Mouse (Mus musculus): ENCODE measurements around the gene Mbl1. TPM values are rescaled to one million over a fixed set of nuclear protein-coding genes. Genes with fewer than 3 reads are reported as not detected.

Mbl1 gene
- polyA plus RNA-seq, 1 experiment = not detected

DNA sequence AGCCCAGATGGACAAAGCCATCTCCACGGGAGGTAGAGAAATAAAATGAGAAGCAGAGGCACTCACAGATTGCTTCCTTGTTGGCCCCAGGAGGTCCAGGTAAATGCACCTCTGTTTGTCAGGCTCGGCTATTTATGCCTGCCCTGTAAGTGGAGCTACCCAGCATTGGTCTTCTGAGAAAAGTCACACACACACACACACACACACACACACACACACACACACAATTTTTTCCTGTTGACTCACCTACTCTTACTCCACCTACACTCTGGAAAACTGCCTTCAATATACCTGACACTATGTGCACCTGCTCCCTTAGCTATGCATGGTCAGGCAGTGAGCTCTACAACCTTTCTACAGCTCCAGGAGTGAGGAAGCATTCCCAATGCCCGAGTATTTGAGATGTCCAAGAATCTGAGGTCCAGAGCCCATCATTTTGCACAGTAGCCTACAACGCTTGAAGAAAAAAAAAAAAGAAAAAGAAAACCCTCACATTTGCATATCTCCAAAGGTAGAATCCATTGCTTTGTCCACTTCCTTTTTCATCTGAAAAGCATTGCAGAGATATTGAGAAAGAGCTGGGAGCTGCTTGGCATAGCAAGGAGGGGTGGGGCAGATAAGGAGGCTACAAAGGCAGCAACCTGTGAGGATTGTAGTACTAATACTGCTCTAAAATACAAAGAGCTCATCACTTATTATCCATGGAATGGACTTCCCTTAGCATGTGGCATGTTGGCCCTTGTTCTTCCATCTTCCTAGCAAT lies 34.0 kb downstream of the Mbl1 start, which contains the start of gene Sftpd:
TSS of gene Sftpd (minus strand) at position 91 of the 763 bp plus-strand sequence.
- Histone ChIP-seq H3K4me3 (ENCODE audit: low read depth, low read length) (no peak within 1 kb of the TSS), H3K27me3 (ENCODE audit: control insufficient read depth, insufficient read depth, low read length) (no peaks in the 10 kb centered on the region), H3K4me1 (ENCODE audit: control insufficient read depth, insufficient read depth, insufficient read length, low read length) (no peaks in the 10 kb centered on the region), H3K27ac (ENCODE audit: insufficient read depth, low read depth, low read length) (no peak within 1 kb of the TSS), H3K36me3 (ENCODE audit: control insufficient read depth, insufficient read depth, low read length) (no peaks in the 10 kb centered on the region)
- no peak for TF ChIP-seq CTCF (IDR thresholded peaks at IDR 0.05; ENCODE audit: extremely low read depth, insufficient read length, insufficient replicate concordance, low read depth, low read length)
- no peak for TF ChIP-seq POLR2A (IDR thresholded peaks at IDR 0.05; ENCODE audit: low read depth, low read length)
- 51% methylated on average over 4 of the region's 4 CpGs for WGBS

DNA sequence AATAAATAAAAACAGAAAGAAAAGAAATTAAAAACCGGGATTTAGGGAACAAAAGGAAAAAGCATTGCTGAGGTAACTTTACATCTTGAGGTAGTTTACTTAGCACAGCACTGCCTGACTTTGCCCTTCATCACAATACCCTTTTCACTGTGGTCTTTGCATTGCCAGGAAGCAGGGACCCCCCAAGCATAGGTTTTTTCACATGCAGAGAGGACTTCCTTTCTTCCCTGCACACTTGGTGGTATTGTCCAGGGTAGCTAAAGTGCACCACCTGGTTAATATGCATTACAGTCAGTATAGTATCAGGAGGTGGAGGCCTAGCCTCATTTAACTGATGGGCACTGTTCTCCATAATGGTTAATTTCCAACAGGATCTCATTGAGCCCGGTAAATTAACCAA lies 38.2 kb downstream of the Mbl1 start:
- WGBS = 82% methylated on average over 2 of the region's 2 CpGs
- Histone ChIP-seq H3K27ac (ENCODE audit: insufficient read depth, low read depth, low read length) (no peak overlapping the region), H3K4me3 (ENCODE audit: low read depth, low read length) (no peak overlapping the region), H3K36me3 (ENCODE audit: control insufficient read depth, insufficient read depth, low read length) (no peaks in the 10 kb centered on the region), H3K4me1 (ENCODE audit: control insufficient read depth, insufficient read depth, insufficient read length, low read length) (no peaks in the 10 kb centered on the region), H3K27me3 (ENCODE audit: control insufficient read depth, insufficient read depth, low read length) (no peaks in the 10 kb centered on the region)
- TF ChIP-seq POLR2A (IDR thresholded peaks at IDR 0.05; ENCODE audit: low read depth, low read length) = no peak
- no peak for TF ChIP-seq CTCF (IDR thresholded peaks at IDR 0.05; ENCODE audit: extremely low read depth, insufficient read length, insufficient replicate concordance, low read depth, low read length)

GRCm38 (mm10) chr14:41198037-41198730 lies 46.9 kb downstream of the Mbl1 start:
- Histone ChIP-seq H3K27ac (ENCODE audit: insufficient read depth, low read depth, low read length) (no peak overlapping the region), H3K4me1 (ENCODE audit: control insufficient read depth, insufficient read depth, insufficient read length, low read length) (no peaks in the 10 kb centered on the region), H3K4me3 (ENCODE audit: low read depth, low read length) (no peak overlapping the region), H3K27me3 (ENCODE audit: control insufficient read depth, insufficient read depth, low read length) (no peaks in the 10 kb centered on the region), H3K36me3 (ENCODE audit: control insufficient read depth, insufficient read depth, low read length) (no peaks in the 10 kb centered on the region)
- TF ChIP-seq CTCF (IDR thresholded peaks at IDR 0.05; ENCODE audit: extremely low read depth, insufficient read length, insufficient replicate concordance, low read depth, low read length) = no peak
- TF ChIP-seq POLR2A (IDR thresholded peaks at IDR 0.05; ENCODE audit: low read depth, low read length) = no peak
- WGBS = 40% methylated on average over 6 of the region's 6 CpGs

Other genes starting within 250 kb of the Mbl1 start
- 18.4 and 38.2 TPM in 2 replicates for gene Tspan14, start 184.7 kb upstream of the Mbl1 start, polyA plus RNA-seq (2012; rRNA removed)
- 16.7 and 29.9 TPM in 2 replicates for gene Fam213a, start 137.7 kb upstream of the Mbl1 start, polyA plus RNA-seq (2012; rRNA removed)
- not detected in 2 replicates for gene Dydc2, start 82.2 kb upstream of the Mbl1 start, polyA plus RNA-seq (2012; rRNA removed)
- not detected in 2 replicates for gene Dydc1, start 78.5 kb upstream of the Mbl1 start, polyA plus RNA-seq (2012; rRNA removed)
- 2.5 TPM in 1 of 2 replicates, not detected in the other for gene Mat1a, start 46.4 kb upstream of the Mbl1 start, polyA plus RNA-seq (2012; rRNA removed)
- gene Sftpa1, start 19.7 kb upstream of the Mbl1 start, polyA plus RNA-seq (2012; rRNA removed) = not detected in 2 replicates
- 0.24 TPM in 1 of 2 replicates, not detected in the other for gene Sftpd, start 33.7 kb downstream of the Mbl1 start, polyA plus RNA-seq (2012; rRNA removed)
- not detected in 2 replicates for gene Gm2832, start 127.3 kb downstream of the Mbl1 start, polyA plus RNA-seq (2012; rRNA removed)
- not detected in 2 replicates for gene Gm5798, start 197.2 kb downstream of the Mbl1 start, polyA plus RNA-seq (2012; rRNA removed)
- not detected in 2 replicates for gene Gm7945, start 234.9 kb downstream of the Mbl1 start, polyA plus RNA-seq (2012; rRNA removed)